Mouse (Mus musculus) neural tube, embryonic 11.5 days (tissue): ENCODE measurements around the gene Arntl. TPM values are rescaled to one million over a fixed set of nuclear protein-coding genes. Genes with fewer than 3 reads are reported as not detected.
A peak's percentile ranks its signal among the peaks of the same experiment; 100 is the strongest.

Source experiments
- ATAC-seq: fragments of 200-750 bp; cut with Nextera tagmentation; 2 replicates; pipeline ENCODE4 v1.8.0; 2017; ENCODE audit warnings: moderate number of reproducible peaks, mild to moderate bottlenecking, moderate TSS enrichment, moderate library complexity; ENCODE audit not compliant: insufficient read depth, low FRiP score, low TSS enrichment
- DNase-seq: peaks from one replicate; pipeline ENCODE4 v3.0.0-alpha.2; 2015; ENCODE audit warnings: low spot score
- H3K27ac ChIP-seq: fragments of 300-500 bp; sonication (generic); 2 replicates; pipeline ENCODE4 v1.5.1; 2014; ENCODE audit warnings: low read depth, mild to moderate bottlenecking, low read length
- H3K27me3 ChIP-seq: fragments of 300-500 bp; sonication (generic); 2 replicates; pipeline ENCODE4 v1.6.1; 2014; ENCODE audit warnings: mild to moderate bottlenecking, low read length, mixed read lengths; ENCODE audit not compliant: control insufficient read depth, insufficient read depth
- H3K36me3 ChIP-seq: fragments of 300-500 bp; sonication (generic); 2 replicates; pipeline ENCODE4 v1.6.1; 2014; ENCODE audit warnings: mild to moderate bottlenecking, low read length, moderate library complexity, mixed read lengths; ENCODE audit not compliant: control insufficient read depth, insufficient read depth
- H3K4me1 ChIP-seq: fragments of 300-500 bp; sonication (generic); 2 replicates; pipeline ENCODE4 v1.6.1; 2014; ENCODE audit warnings: low read length, mixed read lengths; ENCODE audit not compliant: control insufficient read depth, insufficient read depth
- H3K4me2 ChIP-seq: fragments of 300-500 bp; sonication (generic); 2 replicates; pipeline ENCODE4 v1.6.1; 2014; ENCODE audit warnings: low read depth, mild to moderate bottlenecking, moderate library complexity
- H3K4me3 ChIP-seq: fragments of 300-500 bp; sonication (generic); 2 replicates; pipeline ENCODE4 v1.5.1; 2014; ENCODE audit warnings: low read depth, low read length
- H3K9ac ChIP-seq: fragments of 300-500 bp; sonication (generic); 2 replicates; pipeline ENCODE4 v1.6.1; 2014; ENCODE audit warnings: mild to moderate bottlenecking, low read length
- H3K9me3 ChIP-seq: fragments of 300-500 bp; sonication (generic); 2 replicates; pipeline ENCODE4 v1.6.1; 2016; ENCODE audit warnings: low read length; ENCODE audit not compliant: control insufficient read depth
- WGBS: fragments of 180-500 bp; shearing (Covaris S2); extraction: QIAGEN DNeasy Blood & Tissue Kit; methylation state at CpG from one replicate; pipeline ENCODE4 v1.1.7; 2014; 5-methylcytosine and 5-hydroxymethylcytosine counted together
- polyA plus RNA-seq: library from polyadenylated mRNA; unstranded; fragments of >200 nt; fragmentation: Nextera tagmentation; extraction: Ambion mirVana; gene quantifications from 2 replicates; pipeline ENCODE4 v1.2.1, GENCODE M21; 2014

The Arntl gene
- polyA plus RNA-seq, 1 experiment from 2014 or later, result 8.6 TPM

GRCm38 (mm10) chr7:113285405-113285804 lies 78.1 kb downstream of the Arntl start:
- H3K36me3 ChIP-seq, result no peaks in the 10 kb centered on the region
- H3K9ac ChIP-seq, result no peak overlapping the region
- no peak overlapping the region for H3K4me2 ChIP-seq
- WGBS, result 90% methylated on average over 2 of the region's 2 CpGs
- ATAC-seq (no peak), DNase-seq (no peak)
- H3K4me1 ChIP-seq, result no peaks in the 10 kb centered on the region
- H3K9me3 ChIP-seq, result no peaks in the 10 kb centered on the region
- H3K27me3 ChIP-seq, result no peaks in the 10 kb centered on the region
- no peak overlapping the region for H3K27ac ChIP-seq
- no peak overlapping the region for H3K4me3 ChIP-seq

GRCm38 (mm10) chr7:113289211-113289610 lies 81.9 kb downstream of the Arntl start:
- Histone ChIP-seq H3K4me2 (no peak overlapping the region), H3K4me3 (no peak overlapping the region), H3K9ac (no peak overlapping the region), H3K27me3 (no peaks in the 10 kb centered on the region), H3K36me3 (no peaks in the 10 kb centered on the region), H3K4me1 (no peaks in the 10 kb centered on the region), H3K9me3 (no peaks in the 10 kb centered on the region), H3K27ac (no peak overlapping the region)
- no peak for ATAC-seq
- no peak for DNase-seq
- WGBS, result 79% methylated on average over 1 of the region's 1 CpGs

GRCm38 (mm10) chr7:113291741-113292140 lies 84.5 kb downstream of the Arntl start:
- WGBS, result 91% methylated on average over 5 of the region's 5 CpGs
- ATAC-seq, result no peak
- DNase-seq, result no peak

DNA sequence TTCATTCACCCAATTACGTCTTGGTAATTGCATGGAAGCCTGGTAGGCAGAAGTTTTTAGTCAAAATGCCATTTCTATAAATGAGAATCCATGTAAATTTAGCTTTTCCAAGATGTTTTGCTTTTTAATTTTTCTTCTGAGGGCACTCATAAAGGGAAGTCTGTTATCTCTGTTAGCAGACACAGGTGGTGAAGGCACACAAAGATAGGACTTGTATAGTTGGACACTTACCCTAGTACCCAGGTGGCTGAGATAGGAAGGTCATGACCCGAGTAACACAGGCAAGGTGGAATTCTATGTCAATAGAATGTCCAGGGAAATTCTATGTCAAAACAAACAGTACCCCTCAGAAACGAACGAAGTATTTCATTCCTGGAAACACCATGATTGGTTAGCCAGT lies 84.9 kb downstream of the Arntl start:
- no peak for ATAC-seq
- WGBS, result 85% methylated on average over 4 of the region's 4 CpGs
- Histone ChIP-seq H3K9me3 (no peaks in the 10 kb centered on the region), H3K4me2 (no peak overlapping the region), H3K36me3 (no peaks in the 10 kb centered on the region), H3K27ac (no peak overlapping the region), H3K4me1 (peaks cover 9% of the 10 kb centered on the region), H3K9ac (no peak overlapping the region), H3K4me3 (no peak overlapping the region), H3K27me3 (no peaks in the 10 kb centered on the region)
- no peak for DNase-seq

More at GRCm38 (mm10) chr7:113291741-113292140, 84.5 kb downstream of the Arntl start:
- Histone ChIP-seq H3K36me3 (no peaks in the 10 kb centered on the region), H3K4me1 (peaks cover 9% of the 10 kb centered on the region), H3K9me3 (no peaks in the 10 kb centered on the region), H3K27ac (no peak overlapping the region), H3K4me2 (no peak overlapping the region), H3K27me3 (no peaks in the 10 kb centered on the region), H3K9ac (no peak overlapping the region), H3K4me3 (no peak overlapping the region)

DNA sequence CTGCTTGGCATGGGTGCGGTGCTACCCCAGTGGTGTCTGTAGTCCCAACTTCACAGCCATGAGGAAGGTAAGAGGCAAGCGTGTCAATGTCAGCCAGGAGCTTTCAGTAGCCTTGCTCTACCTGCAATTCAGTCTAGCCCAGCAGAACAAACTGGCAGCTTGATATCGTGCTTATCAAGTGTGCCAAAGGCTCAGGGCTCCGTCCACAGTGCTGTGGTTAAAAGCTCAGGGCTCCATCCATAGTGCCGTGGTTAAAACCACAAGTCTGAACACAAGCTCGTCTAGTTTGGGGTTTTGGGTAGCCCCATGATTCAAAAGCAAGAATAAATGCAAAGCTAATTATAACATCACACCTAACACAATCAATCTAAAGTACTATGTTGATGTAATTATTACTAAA lies 87.3 kb downstream of the Arntl start:
- Histone ChIP-seq H3K36me3 (no peaks in the 10 kb centered on the region), H3K4me3 (no peak overlapping the region), H3K27ac (no peak overlapping the region), H3K9me3 (no peaks in the 10 kb centered on the region), H3K4me1 (peaks cover 9% of the 10 kb centered on the region), H3K27me3 (no peaks in the 10 kb centered on the region), H3K9ac (no peak overlapping the region), H3K4me2 (no peak overlapping the region)
- DNase-seq, result no peak
- ATAC-seq, result no peak
- WGBS, result 92% methylated on average over 6 of the region's 6 CpGs

DNA sequence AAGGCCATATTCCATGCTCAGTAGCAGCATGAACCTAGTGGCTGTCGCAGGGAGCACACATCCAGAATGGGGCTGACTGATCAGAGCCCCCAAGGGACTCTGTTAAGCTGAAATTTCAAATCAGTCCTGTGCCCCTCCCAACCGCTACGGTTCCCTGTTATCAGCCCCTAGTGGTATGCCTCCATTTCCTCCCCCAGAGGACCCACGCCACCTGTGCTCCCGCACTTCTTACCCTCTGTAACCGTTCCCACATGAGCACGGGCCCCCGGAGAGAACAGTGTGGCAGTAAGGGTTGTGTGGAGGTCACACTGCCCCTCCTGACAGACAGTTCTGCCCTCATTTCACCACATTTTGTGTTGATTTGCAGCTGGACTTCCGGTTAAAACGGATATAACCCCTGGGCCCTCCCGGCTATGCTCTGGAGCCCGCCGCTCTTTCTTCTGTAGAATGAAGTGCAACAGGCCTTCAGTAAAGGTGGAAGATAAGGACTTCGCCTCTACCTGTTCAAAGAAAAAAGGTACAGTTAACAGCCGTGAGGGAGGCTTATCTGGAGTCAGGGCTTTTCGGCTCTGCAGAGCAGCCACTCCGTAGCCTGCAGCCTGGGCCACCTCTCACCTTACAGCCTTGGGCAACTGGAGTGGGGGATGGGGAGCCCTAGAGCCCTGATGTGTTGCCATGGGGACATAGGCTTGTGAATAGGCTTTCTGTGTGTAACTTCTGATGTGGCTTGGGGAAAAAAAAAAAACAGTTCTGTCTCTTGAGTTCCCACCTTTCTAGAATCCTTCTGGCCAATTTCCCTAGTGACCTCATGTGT lies 88.0 kb downstream of the Arntl start:
- H3K4me3 ChIP-seq, result no peak overlapping the region
- no peak overlapping the region for H3K27ac ChIP-seq
- DNase-seq (peak; percentile 58), ATAC-seq (0 out of 2 replicates have a peak, but pooled peaks have one; percentile 23)
- no peaks in the 10 kb centered on the region for H3K9me3 ChIP-seq
- peaks cover 9% of the 10 kb centered on the region for H3K4me1 ChIP-seq
- WGBS, result 37% methylated on average over 17 of the region's 17 CpGs
- peak overlapping the region; percentile 17; the same call in 1 of the 2 replicates for H3K4me2 ChIP-seq
- peak overlapping the region; percentile 2; the same call in 1 of the 2 replicates for H3K9ac ChIP-seq
- H3K27me3 ChIP-seq, result no peaks in the 10 kb centered on the region
- H3K36me3 ChIP-seq, result no peaks in the 10 kb centered on the region

GRCm38 (mm10) chr7:113297813-113298212 lies 90.5 kb downstream of the Arntl start:
- H3K4me2 ChIP-seq, result no peak overlapping the region
- 95% methylated on average over 4 of the region's 4 CpGs for WGBS
- no peak for ATAC-seq
- H3K27me3 ChIP-seq, result no peaks in the 10 kb centered on the region
- DNase-seq, result no peak
- no peak overlapping the region for H3K4me3 ChIP-seq
- peaks cover 9% of the 10 kb centered on the region for H3K4me1 ChIP-seq
- no peak overlapping the region for H3K27ac ChIP-seq
- H3K36me3 ChIP-seq, result no peaks in the 10 kb centered on the region
- H3K9me3 ChIP-seq, result no peaks in the 10 kb centered on the region
- no peak overlapping the region for H3K9ac ChIP-seq

GRCm38 (mm10) chr7:113310136-113310535 lies 102.9 kb downstream of the Arntl start:
- Histone ChIP-seq H3K27me3 (no peaks in the 10 kb centered on the region), H3K9me3 (no peaks in the 10 kb centered on the region), H3K4me2 (no peak overlapping the region), H3K4me1 (no peaks in the 10 kb centered on the region), H3K27ac (no peak overlapping the region), H3K36me3 (no peaks in the 10 kb centered on the region; the same call in 1 of the 2 replicates), H3K4me3 (no peak overlapping the region), H3K9ac (no peak overlapping the region)
- DNase-seq (no peak), ATAC-seq (no peak)
- 79% methylated on average over 3 of the region's 3 CpGs for WGBS

GRCm38 (mm10) chr7:113311784-113312183 lies 104.5 kb downstream of the Arntl start:
- H3K4me2 ChIP-seq, result no peak overlapping the region
- H3K4me1 ChIP-seq, result no peaks in the 10 kb centered on the region
- no peaks in the 10 kb centered on the region for H3K9me3 ChIP-seq
- peak; percentile 69 for DNase-seq
- H3K36me3 ChIP-seq, result no peaks in the 10 kb centered on the region; the same call in 1 of the 2 replicates
- no peak for ATAC-seq
- 33% methylated on average over 2 of the region's 2 CpGs for WGBS
- H3K27me3 ChIP-seq, result no peaks in the 10 kb centered on the region
- H3K27ac ChIP-seq, result no peak overlapping the region
- H3K4me3 ChIP-seq, result no peak overlapping the region
- no peak overlapping the region for H3K9ac ChIP-seq
